Mouse (Mus musculus): ENCODE measurements around the gene Gm3317. TPM values are rescaled to one million over a fixed set of nuclear protein-coding genes. Genes with fewer than 3 reads are reported as not detected.
"Not testable (repeated sequence)": the region's sequence is repeated elsewhere in the genome, so short reads cannot be mapped to it uniquely, and the experiment has no call there.

Gene Gm3317
- not detected in 2 replicates for polyA plus RNA-seq (2016; fragmentation: Nextera tagmentation; extraction: Ambion mirVana)

- H3K27me3 ChIP-seq; H3K9me3 ChIP-seq; H3K4me2 ChIP-seq; H3K27ac ChIP-seq; ATAC-seq (ENCODE audit: low FRiP score); H3K36me3 ChIP-seq (replicated peaks); H3K4me1 ChIP-seq; H3K4me3 ChIP-seq (replicated peaks); H3K9ac ChIP-seq: not testable (repeated sequence)
- WGBS = no CpG with 5 or more reads among the region's 1 CpGs
Observed at GRCm38 (mm10) chr14:5164235-5164634, at the start of gene Gm3317. Gm3317 (plus strand) TSS chr14:5164535.

- not testable (repeated sequence) for H3K36me3 ChIP-seq (replicated peaks); H3K4me3 ChIP-seq (replicated peaks); H3K4me1 ChIP-seq; ATAC-seq (ENCODE audit: low FRiP score); H3K27ac ChIP-seq; H3K9ac ChIP-seq; H3K4me2 ChIP-seq; H3K27me3 ChIP-seq; H3K9me3 ChIP-seq
- 93% methylated on average over 2 of the region's 2 CpGs for WGBS
Observed at GRCm38 (mm10) chr14:5131219-5131618, 33.1 kb upstream of the Gm3317 start, which contains the start of gene Gm8279. Gm8279 (plus strand) TSS chr14:5131519.

- not testable (repeated sequence) for H3K27me3 ChIP-seq; H3K27ac ChIP-seq; H3K9ac ChIP-seq; H3K4me3 ChIP-seq (replicated peaks); H3K36me3 ChIP-seq (replicated peaks); ATAC-seq (ENCODE audit: low FRiP score); H3K4me2 ChIP-seq; H3K9me3 ChIP-seq; H3K4me1 ChIP-seq
- no CpG with 5 or more reads among the region's 3 CpGs for WGBS
Observed at GRCm38 (mm10) chr14:5185493-5185892, 21.2 kb downstream of the Gm3317 start, which contains the start of gene Gm8271. Gm8271 (plus strand) TSS chr14:5185793.

Other genes starting within 250 kb of the Gm3317 start
- not detected in 2 replicates for gene Gm8297, start 180.6 kb upstream of the Gm3317 start, polyA plus RNA-seq (2016; fragmentation: Nextera tagmentation; extraction: Ambion mirVana)
- 0.58 TPM in 1 of 2 replicates, not detected in the other for gene Gm3298, start 148.6 kb upstream of the Gm3317 start, polyA plus RNA-seq (2016; fragmentation: Nextera tagmentation; extraction: Ambion mirVana)
- gene 4930555G01Rik, start 113.9 kb upstream of the Gm3317 start, polyA plus RNA-seq (2016; fragmentation: Nextera tagmentation; extraction: Ambion mirVana) = not detected in 2 replicates
- 2.5 and 4.0 TPM in 2 replicates for gene Gm8281, start 93.5 kb upstream of the Gm3317 start, polyA plus RNA-seq (2016; fragmentation: Nextera tagmentation; extraction: Ambion mirVana)
- gene Gm8279, start 33.0 kb upstream of the Gm3317 start, polyA plus RNA-seq (2016; fragmentation: Nextera tagmentation; extraction: Ambion mirVana) = not detected in 2 replicates
- gene Gm8271, start 21.3 kb downstream of the Gm3317 start, polyA plus RNA-seq (2016; fragmentation: Nextera tagmentation; extraction: Ambion mirVana) = not detected in 2 replicates
- gene Gm3526, start 96.0 kb downstream of the Gm3317 start, polyA plus RNA-seq (2016; fragmentation: Nextera tagmentation; extraction: Ambion mirVana) = not detected in 2 replicates
- gene Gm3542, start 170.4 kb downstream of the Gm3317 start, polyA plus RNA-seq (2016; fragmentation: Nextera tagmentation; extraction: Ambion mirVana) = not detected in 2 replicates
- 0.47 TPM in 1 of 2 replicates, not detected in the other for gene Gm3500, start 224.5 kb downstream of the Gm3317 start, polyA plus RNA-seq (2016; fragmentation: Nextera tagmentation; extraction: Ambion mirVana)